Mouse (Mus musculus) mouse trophoblast stem cell (cell line): Measurements from ENCODE around the gene Marc2.

Source experiments
- in situ Hi-C, 2 experiments: fragments of 300-500 bp; cut with MseI, MboI; formaldehyde crosslinking; loops; 2 replicates in 1 of 2; 3 replicates in 1 of 2; pipeline ENCODE4 v1.15.1; 2025

The Marc2 gene

GRCm38 (mm10) chr1:184846092-184846750 is at the start of gene Marc2:
TSS of gene Marc2 (minus strand) at chr1:184846451.
- in situ Hi-C loops = no loop called here

GRCm38 (mm10) chr1:184891998-184892397 is 45.7 kb upstream of the Marc2 start:
- in situ Hi-C loops = no loop called here

GRCm38 (mm10) chr1:184889454-184889853 is 43.2 kb upstream of the Marc2 start:
- in situ Hi-C loops = no loop called here

GRCm38 (mm10) chr1:184886160-184886559 is 39.9 kb upstream of the Marc2 start:
- in situ Hi-C loops = no loop called here

- in situ Hi-C loops = no loop called here
These were observed 36.3 kb upstream of the Marc2 start, which contains the start of gene C130074G19Rik for GRCm38 (mm10) chr1:184882281-184883268. TSS of gene C130074G19Rik (minus strand) at chr1:184883218.

- in situ Hi-C loops = no loop called here
These were observed 35.6 kb upstream of the Marc2 start for GRCm38 (mm10) chr1:184881861-184882260.

- in situ Hi-C loops = no loop called here
These were observed 35.0 kb upstream of the Marc2 start for GRCm38 (mm10) chr1:184881211-184881610.

GRCm38 (mm10) chr1:184878860-184879259 is 32.6 kb upstream of the Marc2 start:
- in situ Hi-C loops = no loop called here

GRCm38 (mm10) chr1:184877306-184877705 is 31.1 kb upstream of the Marc2 start:
- in situ Hi-C loops = no loop called here

- in situ Hi-C loops = no loop called here
These were observed 27.7 kb upstream of the Marc2 start for GRCm38 (mm10) chr1:184873910-184874309.

GRCm38 (mm10) chr1:184872069-184872819 is 26.0 kb upstream of the Marc2 start:
- in situ Hi-C loops = no loop called here

- in situ Hi-C loops = no loop called here
These were observed 25.3 kb upstream of the Marc2 start for GRCm38 (mm10) chr1:184871506-184871905.

GRCm38 (mm10) chr1:184870646-184871385 is 24.6 kb upstream of the Marc2 start:
- in situ Hi-C loops = no loop called here

GRCm38 (mm10) chr1:184869939-184870565 is 23.8 kb upstream of the Marc2 start:
- in situ Hi-C loops = no loop called here

GRCm38 (mm10) chr1:184867640-184868120 is 21.4 kb upstream of the Marc2 start:
- in situ Hi-C loops = no loop called here

- in situ Hi-C loops = no loop called here
These were observed 18.1 kb upstream of the Marc2 start for GRCm38 (mm10) chr1:184864381-184864801.

GRCm38 (mm10) chr1:184862636-184863035 is 16.4 kb upstream of the Marc2 start:
- in situ Hi-C loops = no loop called here

- in situ Hi-C loops = no loop called here
These were observed 15.3 kb upstream of the Marc2 start for GRCm38 (mm10) chr1:184861551-184861950.

GRCm38 (mm10) chr1:184860276-184860675 is 14.0 kb upstream of the Marc2 start:
- in situ Hi-C loops = no loop called here

- in situ Hi-C loops = no loop called here
These were observed 12.0 kb upstream of the Marc2 start for GRCm38 (mm10) chr1:184858253-184858652.
